Mouse (Mus musculus) regulatory T cell (primary cell): ENCODE data around the gene Gm5737.

Experiments
- in situ Hi-C: fragments of 300-600 bp; cut with MboI, MseI; formaldehyde crosslinking; loops from one replicate; pipeline ENCODE4 v1.15.1; 2025; ENCODE audit warnings: high pct_unique_total_duplicates

Gene Gm5737

GRCm38 (mm10) chr7:120874764-120875539 is 62.8 kb downstream of the Gm5737 start:
- in situ Hi-C loops = no loop called here

GRCm38 (mm10) chr7:120875540-120876388 is 63.6 kb downstream of the Gm5737 start:
- in situ Hi-C loops = no loop called here

- in situ Hi-C loops = no loop called here
Measured at GRCm38 (mm10) chr7:120878271-120878670, 66.1 kb downstream of the Gm5737 start.

DNA sequence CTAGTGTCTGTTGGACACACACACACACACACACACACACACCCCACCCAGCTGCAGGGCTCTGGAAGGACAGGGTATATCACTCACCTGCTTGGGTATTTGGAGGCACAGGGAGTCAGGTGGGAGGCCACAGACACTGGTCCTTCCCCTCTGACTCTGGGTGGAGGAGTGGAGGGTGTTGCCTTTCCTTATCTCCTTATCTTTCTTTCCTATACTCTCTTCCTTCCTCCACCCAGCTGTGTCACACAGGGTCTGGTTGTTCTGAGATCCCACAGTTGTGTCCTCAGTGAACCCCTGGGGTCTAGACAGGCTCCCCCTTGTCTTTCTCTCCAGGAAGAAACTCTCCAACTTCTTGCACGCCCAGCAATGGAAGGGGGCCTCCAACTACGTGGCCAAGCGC is 67.8 kb downstream of the Gm5737 start:
- in situ Hi-C loops = no loop called here

DNA sequence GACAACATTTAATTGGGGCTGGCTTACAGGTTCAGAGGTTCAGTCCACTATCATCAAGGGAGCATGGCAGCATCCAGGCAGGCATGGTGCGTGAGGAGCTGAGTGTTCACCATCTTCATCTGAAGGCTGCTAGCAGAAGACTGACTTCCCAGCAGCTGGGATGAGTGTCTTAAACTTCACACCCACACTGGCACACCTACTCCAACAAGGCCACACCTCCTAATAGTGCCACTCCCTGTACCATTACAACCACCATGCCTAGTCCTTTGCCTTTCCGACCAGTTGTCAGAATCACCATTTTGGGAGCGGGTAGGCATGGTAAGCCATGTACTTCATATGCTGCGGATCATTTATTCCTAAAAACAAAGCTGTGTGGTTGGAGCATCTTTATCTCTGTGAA is 68.6 kb downstream of the Gm5737 start:
- in situ Hi-C loops = no loop called here
